In the genomic region with DNA sequence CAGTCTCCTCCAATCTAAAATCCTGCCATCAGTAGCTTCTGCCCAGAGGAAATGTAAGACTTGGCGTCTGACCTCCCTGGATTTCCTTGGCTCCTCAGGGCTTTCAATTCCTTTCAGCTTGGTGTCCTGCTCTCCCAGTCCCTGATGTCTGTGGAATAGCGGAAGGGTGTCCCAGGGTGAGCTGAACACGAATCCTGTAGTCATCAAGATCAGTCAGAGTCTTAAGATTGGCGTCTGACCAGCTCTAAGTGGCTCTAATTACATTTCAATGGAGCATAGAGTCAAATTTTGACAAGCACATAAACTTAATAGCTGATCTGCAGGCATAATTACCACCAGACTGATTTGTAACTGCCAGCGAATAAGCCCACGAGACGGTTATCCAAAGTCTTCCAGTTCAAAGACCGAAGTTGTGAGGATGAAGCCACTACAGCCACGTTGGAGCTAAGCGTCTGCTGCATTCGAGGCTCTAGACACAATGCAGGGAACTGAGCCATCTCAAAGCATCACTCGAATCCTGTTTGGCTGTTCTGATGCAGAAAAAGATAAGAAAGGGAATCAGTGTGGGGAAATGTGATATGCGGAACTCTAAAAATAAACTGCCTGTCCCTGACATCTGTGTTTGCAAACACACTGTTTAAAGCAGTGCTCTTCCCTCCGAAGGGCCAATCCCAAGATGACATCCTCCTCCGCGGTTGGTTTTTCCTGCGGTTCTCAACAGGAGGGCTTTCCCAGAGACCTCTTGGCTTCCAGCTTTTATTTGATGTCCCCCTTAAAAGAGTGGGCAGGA, we compare ENCODE assay signal across 8 mouse cellular contexts.
DNase-seq lines count a peak whose midpoint lies in the region; ATAC-seq and TF ChIP-seq lines count a peak whose summit lies in the region.

No protein-coding gene starts in this region.

- no peaks in the 10 kb centered on the region for H3K36me3 ChIP-seq in embryonic facial prominence, embryonic 13.5 days
- H3K36me3 ChIP-seq in hindbrain, embryonic 14.5 days (replicated peaks; ENCODE audit: control insufficient read depth, insufficient read depth), result no peaks in the 10 kb centered on the region
- H3K36me3 ChIP-seq in liver, embryonic 11.5 days (ENCODE audit: control insufficient read depth, insufficient read depth, low read length), result no peaks in the 10 kb centered on the region
- H3K36me3 ChIP-seq in neural tube, embryonic 15.5 days, result no peaks in the 10 kb centered on the region

- no peak for TF ChIP-seq POLR2A in bone marrow macrophage, adult 2 months (IDR thresholded peaks at IDR 0.05; ENCODE audit: borderline replicate concordance, low read depth, low read length)

- peaks cover 4% of the 10 kb centered on the region; the same call in 1 of the 2 replicates for H3K27me3 ChIP-seq in embryonic facial prominence, embryonic 13.5 days
- no peaks in the 10 kb centered on the region for H3K27me3 ChIP-seq in hindbrain, embryonic 14.5 days (ENCODE audit: control insufficient read depth, insufficient read depth, low read length)
- H3K27me3 ChIP-seq in liver, embryonic 11.5 days (replicated peaks; ENCODE audit: control insufficient read depth, insufficient read depth, low read length), result peaks cover 3% of the 10 kb centered on the region
- no peaks in the 10 kb centered on the region for H3K27me3 ChIP-seq in neural tube, embryonic 15.5 days (replicated peaks)

- 34% methylated on average over 17 of the region's 17 CpGs for WGBS in embryonic facial prominence, embryonic 13.5 days
- WGBS in hindbrain, embryonic 14.5 days, result 65% methylated on average over 17 of the region's 17 CpGs
- 40% methylated on average over 17 of the region's 17 CpGs for WGBS in liver, embryonic 11.5 days
- WGBS in neural tube, embryonic 15.5 days, result 58% methylated on average over 17 of the region's 17 CpGs

- H3K4me1 ChIP-seq in bone marrow macrophage, adult 2 months (ENCODE audit: control insufficient read depth, insufficient read depth, low read length), result 0 out of 2 replicates have a peak, but pooled peaks cover 2% of the 10 kb centered on the region
- peaks cover 10% of the 10 kb centered on the region; the same call in 1 of the 2 replicates for H3K4me1 ChIP-seq in embryonic facial prominence, embryonic 13.5 days
- no peaks in the 10 kb centered on the region for H3K4me1 ChIP-seq in hindbrain, embryonic 14.5 days (replicated peaks; ENCODE audit: control insufficient read depth, insufficient read depth, low read length)
- peaks cover 13% of the 10 kb centered on the region for H3K4me1 ChIP-seq in liver, embryonic 11.5 days (replicated peaks; ENCODE audit: control insufficient read depth, insufficient read depth, low read length)
- H3K4me1 ChIP-seq in neural tube, embryonic 15.5 days, result peaks cover 14% of the 10 kb centered on the region; the same call in 1 of the 2 replicates

- H3K4me3 ChIP-seq in bone marrow macrophage, adult 2 months (ENCODE audit: insufficient read depth, low read length), result peak overlapping the region; percentile 49
- H3K4me3 ChIP-seq in embryonic facial prominence, embryonic 13.5 days, result peak overlapping the region; percentile 20
- H3K4me3 ChIP-seq in hindbrain, embryonic 14.5 days (replicated peaks; ENCODE audit: low read length), result no peak overlapping the region
- peak overlapping the region; percentile 27 for H3K4me3 ChIP-seq in liver, embryonic 11.5 days (ENCODE audit: low read depth, low read length)
- H3K4me3 ChIP-seq in neural tube, embryonic 15.5 days (replicated peaks), result 0 out of 2 replicates have a peak overlapping the region, but pooled peaks have one; percentile 6

- H3K27ac ChIP-seq in bone marrow macrophage, adult 2 months (ENCODE audit: insufficient read depth, low read depth, low read length), result no peak overlapping the region
- peak overlapping the region; percentile 23; the same call in 1 of the 2 replicates for H3K27ac ChIP-seq in embryonic facial prominence, embryonic 13.5 days
- peak overlapping the region; percentile 69 for H3K27ac ChIP-seq in hindbrain, embryonic 14.5 days
- no peak overlapping the region; the same call in 1 of the 2 replicates for H3K27ac ChIP-seq in liver, embryonic 11.5 days (ENCODE audit: low read depth, low read length)
- peak overlapping the region; percentile 58 for H3K27ac ChIP-seq in neural tube, embryonic 15.5 days (replicated peaks)

- TF ChIP-seq CTCF in bone marrow macrophage, adult 2 months (IDR thresholded peaks at IDR 0.05; ENCODE audit: low read depth, low read length), result no peak

- DNase-seq in hindbrain, embryonic 14.5 days (ENCODE audit: low spot score), result peak; percentile 28
- no peak for DNase-seq in liver, embryonic 11.5 days (ENCODE audit: low spot score)
- no peak for DNase-seq in B cell, adult 2 months
- no peak for DNase-seq in cerebellum, postnatal 36 days
- DNase-seq in thymus, postnatal 25 days, result no peak

- H3K9ac ChIP-seq in embryonic facial prominence, embryonic 13.5 days, result 0 out of 2 replicates have a peak overlapping the region, but pooled peaks have one; percentile 1
- no peak overlapping the region for H3K9ac ChIP-seq in hindbrain, embryonic 14.5 days
- H3K9ac ChIP-seq in liver, embryonic 11.5 days (ENCODE audit: low read depth, low read length), result no peak overlapping the region
- no peak overlapping the region for H3K9ac ChIP-seq in neural tube, embryonic 15.5 days (replicated peaks)

- peak overlapping the region; percentile 52 for H3K4me2 ChIP-seq in embryonic facial prominence, embryonic 13.5 days
- peak overlapping the region; percentile 40 for H3K4me2 ChIP-seq in hindbrain, embryonic 14.5 days (replicated peaks)
- H3K4me2 ChIP-seq in liver, embryonic 11.5 days, result peak overlapping the region; percentile 60
- H3K4me2 ChIP-seq in neural tube, embryonic 15.5 days, result peak overlapping the region; percentile 33

- no peak for ATAC-seq in embryonic facial prominence, embryonic 13.5 days (ENCODE audit: insufficient number of reproducible peaks, insufficient read depth, low FRiP score, low TSS enrichment, low read depth)
- ATAC-seq in hindbrain, embryonic 14.5 days (ENCODE audit: low FRiP score), result no peak
- no peak for ATAC-seq in liver, embryonic 11.5 days (replicated peaks; ENCODE audit: low FRiP score)
- no peak for ATAC-seq in neural tube, embryonic 15.5 days (ENCODE audit: low FRiP score)

- H3K9me3 ChIP-seq in embryonic facial prominence, embryonic 13.5 days, result no peaks in the 10 kb centered on the region
- H3K9me3 ChIP-seq in hindbrain, embryonic 14.5 days (ENCODE audit: control insufficient read depth, low read length), result no peaks in the 10 kb centered on the region
- no peaks in the 10 kb centered on the region for H3K9me3 ChIP-seq in liver, embryonic 11.5 days (ENCODE audit: control insufficient read depth, low read length)
- H3K9me3 ChIP-seq in neural tube, embryonic 15.5 days (replicated peaks), result no peaks in the 10 kb centered on the region

Comparison
In these comparisons a context has a peak if more than half of its experiments do, and no peak if none do; other contexts are left out.
1. H3K27ac ChIP-seq: peak in embryonic facial prominence, embryonic 13.5 days (single experiment), hindbrain, embryonic 14.5 days (single experiment) and neural tube, embryonic 15.5 days (single experiment); none in bone marrow macrophage, adult 2 months (single experiment) and liver, embryonic 11.5 days (single experiment).
2. Peak in every context shown above with its lines, with median percentiles within 50 percentile points of each other: H3K4me2 ChIP-seq.